Mouse (Mus musculus) heart, embryonic 15.5 days (tissue): Measurements from ENCODE around the gene Alg12. TPM values are rescaled to one million over a fixed set of nuclear protein-coding genes. Genes with fewer than 3 reads are reported as not detected.

Source experiments
- ATAC-seq: fragments of 200-750 bp; cut with Nextera tagmentation; replicated peaks from 2 replicates; pipeline ENCODE4 v1.8.0; 2017; ENCODE audit warnings: low read depth, moderate TSS enrichment; ENCODE audit not compliant: insufficient number of reproducible peaks, insufficient read depth, low FRiP score
- H3K27ac ChIP-seq: fragments of 300-500 bp; sonication (generic); 2 replicates; pipeline ENCODE4 v1.5.1; 2015; ENCODE audit warnings: mild to moderate bottlenecking, inconsistent platforms
- H3K27me3 ChIP-seq: fragments of 300-500 bp; sonication (generic); 2 replicates; pipeline ENCODE4 v1.6.1; 2015; ENCODE audit warnings: inconsistent platforms
- H3K36me3 ChIP-seq: fragments of 300-500 bp; sonication (generic); 2 replicates; pipeline ENCODE4 v1.6.1; 2015; ENCODE audit warnings: mild to moderate bottlenecking, inconsistent platforms
- H3K4me1 ChIP-seq: fragments of 300-500 bp; sonication (generic); replicated peaks from 2 replicates; pipeline ENCODE4 v1.6.1; 2015; ENCODE audit warnings: inconsistent platforms
- H3K4me2 ChIP-seq: fragments of 300-500 bp; sonication (generic); 2 replicates; pipeline ENCODE4 v1.6.1; 2015; ENCODE audit warnings: inconsistent platforms, mild to moderate bottlenecking, moderate library complexity
- H3K4me3 ChIP-seq: fragments of 300-500 bp; sonication (generic); 2 replicates; pipeline ENCODE4 v1.5.1; 2015; ENCODE audit warnings: mild to moderate bottlenecking, inconsistent platforms
- H3K9ac ChIP-seq: fragments of 300-500 bp; sonication (generic); 2 replicates; pipeline ENCODE4 v1.6.1; 2015; ENCODE audit warnings: mild to moderate bottlenecking, inconsistent platforms
- H3K9me3 ChIP-seq: fragments of 300-500 bp; sonication (generic); replicated peaks from 2 replicates; pipeline ENCODE4 v1.6.1; 2016; ENCODE audit warnings: inconsistent platforms
- WGBS: fragments of 180-500 bp; shearing (Covaris S2); methylation state at CpG from one replicate; pipeline ENCODE4 v1.1.7; 2015; ENCODE audit warnings: mixed read lengths; 5-methylcytosine and 5-hydroxymethylcytosine counted together
- polyA plus RNA-seq: library from polyadenylated mRNA; unstranded; fragments of >200 nt; fragmentation: Nextera tagmentation; extraction: Ambion mirVana; gene quantifications from 2 replicates; pipeline ENCODE4 v1.2.1, GENCODE M21; 2015

The Alg12 gene
- polyA plus RNA-seq: 8.6 and 11.2 TPM in 2 replicates

DNA sequence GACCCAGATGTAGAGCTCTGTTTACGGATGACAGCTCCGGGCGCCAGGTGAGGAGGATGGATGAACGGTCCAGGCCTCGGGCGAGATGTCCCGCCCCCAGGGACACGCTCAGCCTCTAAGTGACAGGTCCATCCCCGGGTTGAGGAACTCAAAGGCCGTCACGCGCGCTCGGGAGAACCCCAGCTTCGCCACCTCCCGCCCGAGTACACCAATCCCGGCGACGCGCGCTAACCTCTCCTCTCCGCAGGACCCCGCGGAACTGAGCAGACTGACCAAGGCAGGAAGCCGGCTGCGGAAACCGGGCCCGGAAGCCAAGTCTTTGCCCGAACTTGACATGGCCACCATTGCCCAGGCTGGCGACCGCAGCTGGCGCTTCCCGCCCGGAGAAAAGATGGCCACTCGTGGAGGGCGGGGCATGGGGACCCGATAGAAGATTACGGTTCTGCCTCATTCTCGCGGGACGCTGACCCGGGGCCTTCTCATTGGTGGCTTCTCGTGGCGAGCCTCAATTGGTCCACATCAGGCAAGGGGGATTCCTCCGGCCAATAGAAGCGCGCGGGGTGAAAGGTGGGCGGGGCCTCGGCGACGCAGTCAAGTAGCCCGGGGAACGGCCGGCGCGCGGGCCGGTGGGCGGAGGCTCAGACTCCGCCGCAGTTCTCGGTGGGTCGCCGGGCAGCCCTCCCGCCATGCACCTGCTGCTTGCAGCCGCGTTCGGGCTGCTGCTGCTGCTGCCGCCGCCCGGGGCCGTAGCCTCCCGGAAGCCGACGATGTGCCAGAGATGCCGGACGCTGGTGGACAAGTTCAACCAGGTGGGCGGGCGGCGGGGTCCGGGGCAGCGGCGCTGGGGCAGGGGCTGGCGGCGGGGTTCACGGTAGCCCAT lies at the start of gene Alg12, which contains the start of gene Creld2:
TSS of gene Alg12 (minus strand) at position 293 of the 880 bp plus-strand sequence.
TSS of gene Creld2 (plus strand) at position 621 of the 880 bp plus-strand sequence.
- peaks cover 34% of the 10 kb centered on the region for H3K36me3 ChIP-seq
- H3K4me3 ChIP-seq: peak within 1 kb of the TSS; percentile 87
- peak within 1 kb of the TSS; percentile 84 for H3K27ac ChIP-seq
- peak within 1 kb of the TSS; percentile 91 for H3K4me2 ChIP-seq
- peaks cover 19% of the 10 kb centered on the region for H3K4me1 ChIP-seq
- ATAC-seq: peak; percentile 99
- H3K27me3 ChIP-seq: no peaks in the 10 kb centered on the region
- peak within 1 kb of the TSS; percentile 89 for H3K9ac ChIP-seq
- WGBS: under 1% methylated on average over 88 of the region's 88 CpGs
- H3K9me3 ChIP-seq: no peaks in the 10 kb centered on the region

GRCm38 (mm10) chr15:88868024-88868742 lies 49.1 kb upstream of the Alg12 start:
- H3K36me3 ChIP-seq: peaks cover 22% of the 10 kb centered on the region
- peaks cover 46% of the 10 kb centered on the region for H3K4me1 ChIP-seq
- ATAC-seq: peak; percentile 16
- H3K9ac ChIP-seq: no peak overlapping the region
- H3K27me3 ChIP-seq: no peaks in the 10 kb centered on the region
- H3K9me3 ChIP-seq: no peaks in the 10 kb centered on the region
- H3K4me3 ChIP-seq: no peak overlapping the region
- WGBS: 42% methylated on average over 6 of the region's 6 CpGs
- H3K4me2 ChIP-seq: peak overlapping the region; percentile 47
- H3K27ac ChIP-seq: peak overlapping the region; percentile 95

DNA sequence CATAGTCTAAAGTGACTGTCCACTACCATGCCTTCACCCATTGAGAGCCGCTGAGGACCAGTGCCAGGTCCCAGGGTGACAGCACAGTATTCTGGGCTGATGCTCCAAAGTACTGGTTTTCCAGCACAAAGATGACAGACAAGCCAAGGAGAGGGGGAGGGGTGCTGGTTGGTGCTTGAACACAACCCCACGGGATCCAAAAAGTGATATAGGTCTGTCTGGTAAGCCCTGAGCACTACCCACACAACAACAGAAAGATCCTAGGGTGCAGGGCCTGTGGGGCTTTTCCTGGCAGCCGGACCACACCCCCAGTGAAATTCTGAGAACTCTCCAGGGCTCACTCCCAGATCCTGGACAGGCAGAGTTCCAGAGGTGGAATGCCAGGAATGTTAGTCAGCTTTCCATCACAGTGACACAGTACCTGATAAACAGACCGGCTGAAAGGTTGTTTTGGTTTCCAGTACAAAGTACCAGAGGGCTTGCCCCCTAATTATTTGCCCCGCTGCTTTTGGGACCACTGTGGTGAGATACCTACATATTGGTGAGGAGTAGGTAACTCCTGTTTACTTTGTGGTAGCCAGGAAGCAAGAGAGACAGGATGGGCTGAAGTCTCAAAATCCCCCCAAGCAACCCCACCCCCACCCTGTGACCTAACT lies 48.4 kb upstream of the Alg12 start:
- peaks cover 22% of the 10 kb centered on the region for H3K36me3 ChIP-seq
- ATAC-seq: peak; percentile 39
- peak overlapping the region; percentile 47 for H3K4me2 ChIP-seq
- no peaks in the 10 kb centered on the region for H3K9me3 ChIP-seq
- 12% methylated on average over 5 of the region's 5 CpGs for WGBS
- peak overlapping the region; percentile 95 for H3K27ac ChIP-seq
- no peaks in the 10 kb centered on the region for H3K27me3 ChIP-seq
- H3K9ac ChIP-seq: 0 out of 2 replicates have a peak overlapping the region, but pooled peaks have one; percentile 19
- H3K4me1 ChIP-seq: peaks cover 46% of the 10 kb centered on the region
- H3K4me3 ChIP-seq: no peak overlapping the region

DNA sequence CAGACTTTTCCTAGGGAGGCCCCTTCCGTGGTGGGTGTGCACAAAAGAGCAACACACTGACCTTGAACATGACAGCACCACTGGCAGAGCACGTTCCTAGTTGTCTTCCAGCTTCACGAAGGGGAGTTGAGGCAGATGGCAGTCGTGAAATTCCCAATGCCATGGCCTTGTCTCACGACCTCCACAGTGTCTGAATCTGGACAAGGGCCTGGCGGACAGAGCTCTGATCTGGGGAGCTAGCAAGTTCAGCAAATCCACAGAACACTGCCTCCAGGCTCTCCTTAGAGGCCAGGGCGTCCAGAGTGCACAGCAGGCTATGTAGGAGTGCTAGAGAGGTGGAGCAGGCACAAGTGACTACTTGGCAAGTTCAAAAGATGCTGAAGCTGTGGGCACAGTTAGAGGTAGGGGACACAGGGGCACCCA lies 47.8 kb upstream of the Alg12 start:
- Histone ChIP-seq H3K9ac (0 out of 2 replicates have a peak overlapping the region, but pooled peaks have one; percentile 19), H3K4me2 (peak overlapping the region; percentile 47), H3K4me3 (no peak overlapping the region), H3K9me3 (no peaks in the 10 kb centered on the region), H3K36me3 (peaks cover 22% of the 10 kb centered on the region), H3K27ac (peak overlapping the region; percentile 95), H3K27me3 (no peaks in the 10 kb centered on the region), H3K4me1 (peaks cover 46% of the 10 kb centered on the region)
- WGBS: 24% methylated on average over 7 of the region's 7 CpGs
- no peak for ATAC-seq

DNA sequence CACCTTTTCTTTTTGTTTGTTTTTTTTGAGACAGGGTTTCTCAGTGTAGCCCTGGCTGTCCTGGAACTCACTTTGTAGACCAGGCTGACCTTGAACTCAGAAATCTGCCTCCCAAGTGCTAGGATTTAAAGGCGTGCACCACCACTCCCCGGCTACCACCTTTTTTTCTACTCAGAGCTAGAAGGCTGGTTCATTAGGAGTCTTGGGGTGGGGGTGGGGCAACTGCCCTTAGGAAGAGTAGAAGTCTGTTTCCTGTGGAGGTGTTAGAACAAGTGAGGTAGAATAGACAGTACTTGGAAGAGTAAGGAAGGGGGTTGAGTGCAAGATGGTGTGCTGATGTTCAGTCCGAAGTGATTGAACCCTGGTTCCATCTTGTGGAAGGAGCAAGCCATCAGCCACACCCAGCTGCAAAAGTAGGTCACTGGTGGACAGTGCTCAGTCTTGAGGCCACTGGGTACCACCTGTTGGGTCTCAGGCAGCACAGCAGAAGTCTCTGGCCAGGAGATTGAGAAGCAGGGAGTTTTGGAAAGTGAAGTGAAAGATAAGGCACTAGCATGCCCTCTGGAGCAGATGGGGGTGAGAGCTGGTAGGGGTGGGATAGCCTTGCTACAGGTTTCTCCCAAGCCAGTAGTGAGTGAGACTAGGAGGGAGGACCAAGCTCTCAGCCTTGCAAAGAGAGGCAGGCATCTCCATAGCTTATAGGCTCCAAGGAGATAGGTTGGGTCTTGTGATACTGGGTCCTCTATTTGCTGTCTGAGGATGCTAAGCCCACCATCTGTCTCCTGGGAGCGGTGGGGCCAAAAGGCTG lies 47.0 kb upstream of the Alg12 start:
- Histone ChIP-seq H3K9ac (0 out of 2 replicates have a peak overlapping the region, but pooled peaks have one; percentile 19), H3K36me3 (peaks cover 22% of the 10 kb centered on the region), H3K4me2 (peak overlapping the region; percentile 92), H3K9me3 (no peaks in the 10 kb centered on the region), H3K4me1 (peaks cover 53% of the 10 kb centered on the region), H3K4me3 (no peak overlapping the region), H3K27ac (peak overlapping the region; percentile 95), H3K27me3 (no peaks in the 10 kb centered on the region)
- WGBS: 48% methylated on average over 4 of the region's 4 CpGs
- ATAC-seq: no peak

GRCm38 (mm10) chr15:88865061-88865460 lies 45.9 kb upstream of the Alg12 start:
- peaks cover 22% of the 10 kb centered on the region for H3K36me3 ChIP-seq
- peak overlapping the region; percentile 92 for H3K4me2 ChIP-seq
- peak overlapping the region; percentile 70 for H3K4me3 ChIP-seq
- H3K4me1 ChIP-seq: peaks cover 57% of the 10 kb centered on the region
- 74% methylated on average over 14 of the region's 14 CpGs for WGBS
- no peaks in the 10 kb centered on the region for H3K9me3 ChIP-seq
- H3K9ac ChIP-seq: peak overlapping the region; percentile 88
- H3K27me3 ChIP-seq: no peaks in the 10 kb centered on the region
- ATAC-seq: no peak
- H3K27ac ChIP-seq: peak overlapping the region; percentile 95

DNA sequence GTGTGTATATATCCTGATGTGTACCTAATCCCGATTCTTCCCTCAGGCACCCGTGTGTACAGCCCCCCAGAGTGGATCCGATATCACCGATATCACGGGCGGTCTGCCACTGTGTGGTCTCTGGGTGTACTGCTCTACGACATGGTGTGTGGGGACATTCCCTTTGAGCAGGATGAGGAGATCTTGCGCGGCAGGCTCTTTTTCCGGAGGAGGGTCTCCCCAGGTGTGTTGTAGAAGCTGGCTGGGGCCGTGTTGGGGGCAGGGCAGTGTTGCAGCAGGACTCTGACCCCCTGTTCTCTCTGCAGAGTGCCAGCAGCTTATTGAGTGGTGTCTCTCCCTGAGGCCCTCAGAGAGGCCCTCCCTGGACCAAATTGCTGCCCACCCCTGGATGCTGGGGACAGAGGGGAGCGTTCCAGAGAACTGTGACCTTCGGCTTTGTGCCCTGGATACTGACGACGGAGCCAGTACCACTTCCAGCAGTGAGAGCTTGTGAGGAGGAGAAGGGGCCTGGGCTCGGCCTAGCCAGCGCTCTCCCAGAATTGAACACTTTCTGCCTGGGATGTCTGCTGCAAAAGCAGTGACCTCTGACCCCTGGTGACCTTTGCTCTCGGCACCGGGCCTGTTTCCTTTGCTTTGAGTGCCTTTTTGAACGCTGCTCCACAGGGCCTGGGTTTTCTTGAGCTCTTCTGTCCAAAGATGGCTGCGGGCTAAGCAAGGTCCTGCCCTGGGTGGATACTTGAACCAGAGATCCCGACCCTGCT lies 45.3 kb upstream of the Alg12 start:
- ATAC-seq: no peak
- H3K9me3 ChIP-seq: no peaks in the 10 kb centered on the region
- peak overlapping the region; percentile 88 for H3K9ac ChIP-seq
- peaks cover 22% of the 10 kb centered on the region for H3K36me3 ChIP-seq
- H3K4me2 ChIP-seq: peak overlapping the region; percentile 92
- 21% methylated on average over 22 of the region's 22 CpGs for WGBS
- H3K27me3 ChIP-seq: no peaks in the 10 kb centered on the region
- peak overlapping the region; percentile 95 for H3K27ac ChIP-seq
- H3K4me3 ChIP-seq: peak overlapping the region; percentile 70
- H3K4me1 ChIP-seq: peaks cover 58% of the 10 kb centered on the region

DNA sequence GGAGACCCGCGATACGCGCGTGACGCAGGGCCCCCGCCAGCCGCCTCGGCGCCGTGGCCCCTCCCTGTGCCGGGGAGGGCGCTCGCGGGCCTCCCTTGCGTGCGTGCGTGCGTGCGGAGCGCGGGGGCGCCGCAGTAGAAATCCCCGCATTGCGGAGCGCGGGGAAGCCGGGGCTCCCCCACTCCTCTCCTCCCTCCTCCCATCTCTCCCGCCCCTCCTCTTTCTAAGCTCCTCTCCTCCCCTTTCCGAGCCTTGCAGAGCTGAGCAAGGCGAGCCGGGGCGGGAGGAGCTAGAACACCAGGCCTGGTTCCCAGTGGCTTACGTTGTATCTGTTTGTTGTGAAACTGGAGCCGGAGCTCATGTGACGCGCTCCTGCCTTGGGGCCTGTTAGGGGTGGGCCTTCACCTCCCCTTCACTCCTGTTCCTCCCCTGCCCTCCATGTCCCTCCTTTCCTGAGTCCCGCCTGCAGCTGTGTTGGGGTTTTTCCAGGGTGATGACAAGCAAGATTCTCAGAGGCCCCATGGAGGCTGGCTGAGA lies 44.6 kb upstream of the Alg12 start:
- Histone ChIP-seq H3K4me1 (peaks cover 62% of the 10 kb centered on the region), H3K9ac (peak overlapping the region; percentile 88), H3K4me2 (peak overlapping the region; percentile 92), H3K9me3 (no peaks in the 10 kb centered on the region), H3K36me3 (peaks cover 22% of the 10 kb centered on the region), H3K4me3 (peak overlapping the region; percentile 70), H3K27me3 (no peaks in the 10 kb centered on the region), H3K27ac (peak overlapping the region; percentile 95)
- peak; percentile 73 for ATAC-seq
- under 1% methylated on average over 39 of the region's 39 CpGs for WGBS

GRCm38 (mm10) chr15:88862881-88863694 lies 44.0 kb upstream of the Alg12 start:
- Histone ChIP-seq H3K4me2 (peak overlapping the region; percentile 92), H3K9ac (peak overlapping the region; percentile 88), H3K27me3 (no peaks in the 10 kb centered on the region), H3K9me3 (no peaks in the 10 kb centered on the region), H3K4me1 (peaks cover 60% of the 10 kb centered on the region), H3K36me3 (peaks cover 22% of the 10 kb centered on the region), H3K27ac (peak overlapping the region; percentile 95), H3K4me3 (peak overlapping the region; percentile 70)
- ATAC-seq: 0 out of 2 replicates have a peak, but pooled peaks have one; percentile 0
- under 1% methylated on average over 98 of the region's 98 CpGs for whole genome bisulfite sequencing
